Mouse (Mus musculus): ENCODE measurements around the gene Actg2. TPM values are rescaled to one million over a fixed set of nuclear protein-coding genes. Genes with fewer than 3 reads are reported as not detected.

Gene Actg2
- polyA plus RNA-seq, 2 experiments = 5.1 to 5.5 TPM

GRCm38 (mm10) chr6:83512495-83512894, 23.6 kb downstream of the Actg2 start:
- no peaks in the 10 kb centered on the region for H3K9me3 ChIP-seq (ENCODE audit: control insufficient read depth, low read length)
- no peak overlapping the region for H3K9ac ChIP-seq (ENCODE audit: low read depth, low read length, severe bottlenecking)
- TF ChIP-seq POLR2A (IDR thresholded peaks at IDR 0.05; ENCODE audit: borderline replicate concordance, extremely low read depth, insufficient read depth, insufficient read length) = no peak
- DNase-seq (ENCODE audit: low spot score) = peak; percentile 32
- H3K4me3 ChIP-seq (replicated peaks; ENCODE audit: low read length) = no peak overlapping the region
- H3K27ac ChIP-seq (replicated peaks; ENCODE audit: low read depth, low read length) = no peak overlapping the region
- H3K4me2 ChIP-seq (replicated peaks; ENCODE audit: low read depth, low read length, severe bottlenecking) = no peak overlapping the region
- no peaks in the 10 kb centered on the region for H3K4me1 ChIP-seq (ENCODE audit: control insufficient read depth, insufficient read depth, low read length)
- no peaks in the 10 kb centered on the region for H3K27me3 ChIP-seq (ENCODE audit: control insufficient read depth, insufficient read depth, low read length)
- ATAC-seq (ENCODE audit: low FRiP score, low read depth) = no peak
- WGBS = 21% methylated on average over 1 of the region's 1 CpGs
- no peaks in the 10 kb centered on the region for H3K36me3 ChIP-seq (ENCODE audit: control insufficient read depth, insufficient read depth, low read length)

DNA sequence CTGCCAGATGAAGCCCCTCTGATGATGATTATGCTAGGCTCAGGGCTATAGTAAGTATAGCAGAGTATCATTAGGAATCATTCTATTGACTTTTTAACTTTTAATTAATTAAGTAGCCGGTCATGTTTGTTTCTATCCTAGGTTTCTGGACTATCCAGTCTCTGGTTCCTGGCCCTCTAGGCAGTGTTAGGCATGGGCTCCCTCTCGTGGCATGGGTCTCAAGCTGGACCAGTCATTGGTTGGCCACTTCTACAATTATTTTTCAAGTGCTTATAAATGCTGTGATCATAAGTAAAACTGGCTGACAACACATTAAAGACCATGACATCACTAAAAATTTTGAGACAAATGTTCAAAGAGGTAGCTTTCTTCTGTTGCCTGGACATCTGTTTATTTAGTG, 25.9 kb downstream of the Actg2 start:
- DNase-seq (ENCODE audit: low spot score) = no peak
- TF ChIP-seq POLR2A (IDR thresholded peaks at IDR 0.05; ENCODE audit: borderline replicate concordance, extremely low read depth, insufficient read depth, insufficient read length) = no peak
- Histone ChIP-seq H3K36me3 (ENCODE audit: control insufficient read depth, insufficient read depth, low read length) (no peaks in the 10 kb centered on the region), H3K4me2 (replicated peaks; ENCODE audit: low read depth, low read length, severe bottlenecking) (no peak overlapping the region), H3K4me1 (ENCODE audit: control insufficient read depth, insufficient read depth, low read length) (peaks cover 7% of the 10 kb centered on the region; the same call in 1 of the 2 replicates), H3K9ac (ENCODE audit: low read depth, low read length, severe bottlenecking) (no peak overlapping the region), H3K27ac (replicated peaks; ENCODE audit: low read depth, low read length) (no peak overlapping the region), H3K27me3 (ENCODE audit: control insufficient read depth, insufficient read depth, low read length) (no peaks in the 10 kb centered on the region), H3K9me3 (ENCODE audit: control insufficient read depth, low read length) (no peaks in the 10 kb centered on the region), H3K4me3 (replicated peaks; ENCODE audit: low read length) (no peak overlapping the region)
- 66% methylated on average over 2 of the region's 2 CpGs for WGBS
- ATAC-seq (ENCODE audit: low FRiP score, low read depth) = no peak

- ATAC-seq (ENCODE audit: low FRiP score, low read depth) (no peak), DNase-seq (ENCODE audit: low spot score) (no peak)
- H3K4me2 ChIP-seq (replicated peaks; ENCODE audit: low read depth, low read length, severe bottlenecking) = no peak overlapping the region
- no peak overlapping the region for H3K27ac ChIP-seq (replicated peaks; ENCODE audit: low read depth, low read length)
- H3K4me3 ChIP-seq (replicated peaks; ENCODE audit: low read length) = no peak overlapping the region
- no peaks in the 10 kb centered on the region for H3K27me3 ChIP-seq (ENCODE audit: control insufficient read depth, insufficient read depth, low read length)
- peaks cover 7% of the 10 kb centered on the region; the same call in 1 of the 2 replicates for H3K4me1 ChIP-seq (ENCODE audit: control insufficient read depth, insufficient read depth, low read length)
- no peak for TF ChIP-seq POLR2A (IDR thresholded peaks at IDR 0.05; ENCODE audit: borderline replicate concordance, extremely low read depth, insufficient read depth, insufficient read length)
- H3K9me3 ChIP-seq (ENCODE audit: control insufficient read depth, low read length) = no peaks in the 10 kb centered on the region
- no peak overlapping the region for H3K9ac ChIP-seq (ENCODE audit: low read depth, low read length, severe bottlenecking)
- 48% methylated on average over 8 of the region's 8 CpGs for WGBS
- H3K36me3 ChIP-seq (ENCODE audit: control insufficient read depth, insufficient read depth, low read length) = no peaks in the 10 kb centered on the region
Measured at GRCm38 (mm10) chr6:83509442-83509841, 26.6 kb downstream of the Actg2 start.

DNA sequence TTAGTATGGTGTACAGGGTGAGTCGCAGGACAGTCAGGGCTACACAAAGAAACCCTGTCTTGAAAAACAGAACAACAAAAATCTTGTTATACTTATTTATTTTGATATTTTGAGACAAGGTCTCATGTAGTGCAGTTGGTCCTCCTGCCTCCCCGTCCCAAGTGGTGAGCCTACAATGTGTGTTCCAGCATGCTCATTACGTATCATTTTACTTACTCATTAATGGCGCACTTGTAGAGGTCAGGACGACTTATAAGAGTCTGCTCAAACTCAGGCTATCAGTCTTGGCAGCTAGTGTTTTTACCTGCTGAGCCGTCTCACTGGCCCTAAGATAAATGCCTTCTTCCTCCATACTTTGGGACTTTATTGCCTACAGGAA, 28.9 kb downstream of the Actg2 start:
- peak; percentile 11; the same call in 1 of the 2 replicates for ATAC-seq (ENCODE audit: low FRiP score, low read depth)

DNA sequence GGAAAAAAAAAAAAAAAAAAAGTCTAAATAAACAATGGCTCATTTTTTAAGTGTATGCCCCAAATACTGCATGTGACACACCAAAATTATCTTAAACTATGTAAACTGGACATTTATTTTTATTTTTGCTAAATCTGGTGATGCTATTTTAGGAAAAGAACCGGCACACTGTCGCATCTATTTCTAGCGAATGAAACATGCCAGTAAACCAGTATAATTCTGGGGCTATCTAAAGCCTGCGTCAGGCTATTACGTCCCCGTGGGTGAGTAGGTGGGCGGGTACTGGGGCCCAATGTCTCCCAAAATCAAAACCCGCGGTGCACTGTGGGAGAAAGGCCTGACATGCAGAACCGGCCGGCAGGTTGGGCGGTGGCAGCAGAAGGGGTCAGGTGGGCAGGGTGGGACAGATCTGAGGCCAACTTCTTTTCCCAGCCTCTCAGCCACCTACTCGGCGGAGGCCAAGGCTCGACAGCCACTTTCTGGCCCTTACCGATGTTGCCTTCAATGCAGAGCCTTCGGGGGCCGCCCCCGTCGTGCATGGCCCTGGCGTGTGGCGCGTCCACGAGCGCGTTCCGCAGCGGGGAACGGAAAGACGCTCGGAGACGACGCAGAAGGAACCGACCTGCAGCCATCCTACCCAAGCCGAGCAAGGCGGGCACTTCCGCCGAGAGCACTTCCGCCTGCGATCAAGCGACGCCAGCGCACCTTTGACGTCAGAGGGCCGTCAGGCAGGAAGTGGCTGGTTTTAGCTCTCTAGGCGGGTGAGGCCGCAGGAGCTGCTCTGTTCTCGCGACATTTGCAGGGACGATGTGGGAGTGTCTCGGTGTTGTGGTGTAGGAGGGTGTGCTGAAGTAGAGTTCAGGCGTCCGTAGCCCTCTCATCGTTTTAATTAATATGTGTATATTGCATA, 29.6 kb downstream of the Actg2 start, which contains the start of gene Dguok:
TSS of gene Dguok (minus strand) at position 712 of the 910 bp plus-strand sequence.
- H3K27me3 ChIP-seq (ENCODE audit: control insufficient read depth, insufficient read depth, low read length) = no peaks in the 10 kb centered on the region
- WGBS = under 1% methylated on average over 53 of the region's 54 CpGs
- peak; percentile 99 for DNase-seq (ENCODE audit: low spot score)
- peak within 1 kb of the TSS; percentile 96 for H3K27ac ChIP-seq (replicated peaks; ENCODE audit: low read depth, low read length)
- H3K9ac ChIP-seq (ENCODE audit: low read depth, low read length, severe bottlenecking) = peak within 1 kb of the TSS; percentile 83
- peak within 1 kb of the TSS; percentile 48 for H3K4me2 ChIP-seq (replicated peaks; ENCODE audit: low read depth, low read length, severe bottlenecking)
- TF ChIP-seq POLR2A (IDR thresholded peaks at IDR 0.05; ENCODE audit: borderline replicate concordance, extremely low read depth, insufficient read depth, insufficient read length) = peak; percentile 86; the same call in 1 of the 2 replicates
- H3K4me1 ChIP-seq (ENCODE audit: control insufficient read depth, insufficient read depth, low read length) = peaks cover 7% of the 10 kb centered on the region; the same call in 1 of the 2 replicates
- peak within 1 kb of the TSS; percentile 79 for H3K4me3 ChIP-seq (replicated peaks; ENCODE audit: low read length)
- peak; percentile 99 for ATAC-seq (ENCODE audit: low FRiP score, low read depth)
- no peaks in the 10 kb centered on the region for H3K36me3 ChIP-seq (ENCODE audit: control insufficient read depth, insufficient read depth, low read length)
- H3K9me3 ChIP-seq (ENCODE audit: control insufficient read depth, low read length) = no peaks in the 10 kb centered on the region

More for the DNA sequence above, 28.9 kb downstream of the Actg2 start:
- DNase-seq (ENCODE audit: low spot score) = no peak
- Histone ChIP-seq H3K27me3 (ENCODE audit: control insufficient read depth, insufficient read depth, low read length) (no peaks in the 10 kb centered on the region), H3K9ac (ENCODE audit: low read depth, low read length, severe bottlenecking) (peak overlapping the region; percentile 83), H3K36me3 (ENCODE audit: control insufficient read depth, insufficient read depth, low read length) (no peaks in the 10 kb centered on the region), H3K4me2 (replicated peaks; ENCODE audit: low read depth, low read length, severe bottlenecking) (peak overlapping the region; percentile 48), H3K4me1 (ENCODE audit: control insufficient read depth, insufficient read depth, low read length) (peaks cover 7% of the 10 kb centered on the region; the same call in 1 of the 2 replicates), H3K4me3 (replicated peaks; ENCODE audit: low read length) (peak overlapping the region; percentile 79), H3K9me3 (ENCODE audit: control insufficient read depth, low read length) (no peaks in the 10 kb centered on the region), H3K27ac (replicated peaks; ENCODE audit: low read depth, low read length) (peak overlapping the region; percentile 96; the same call in 1 of the 2 replicates)
- 23% methylated on average over 6 of the region's 6 CpGs for WGBS
- no peak for TF ChIP-seq POLR2A (IDR thresholded peaks at IDR 0.05; ENCODE audit: borderline replicate concordance, extremely low read depth, insufficient read depth, insufficient read length)

Measured in limb, embryonic 14.5 days (tissue).